Mouse (Mus musculus) adrenal gland, adult 8-10 months (tissue): ENCODE measurements around the gene D430041D05Rik. TPM values are rescaled to one million over a fixed set of nuclear protein-coding genes. Genes with fewer than 3 reads are reported as not detected.

Source experiments
- DNase-seq: peaks from one replicate; pipeline ENCODE4 v3.0.0; 2022
- total RNA-seq, 4 experiments: library from RNA; stranded (reverse); gene quantifications; 2 replicates each; pipeline ENCODE4 v1.2.4; 2022

The D430041D05Rik gene
- total RNA-seq, 4 experiments from 2014 or later = 14.7 to 38.0 (median 25.5) TPM

- no peak for DNase-seq
Measured at GRCm38 (mm10) chr2:104260920-104261740, 149.7 kb downstream of the D430041D05Rik start.

- no peak for DNase-seq
Measured at GRCm38 (mm10) chr2:104256585-104256984, 154.2 kb downstream of the D430041D05Rik start.

GRCm38 (mm10) chr2:104254944-104255343 lies 155.9 kb downstream of the D430041D05Rik start:
- DNase-seq = no peak

- no peak for DNase-seq
Measured at GRCm38 (mm10) chr2:104253341-104253740, 157.5 kb downstream of the D430041D05Rik start.

GRCm38 (mm10) chr2:104251647-104252046 lies 159.2 kb downstream of the D430041D05Rik start:
- DNase-seq = no peak

GRCm38 (mm10) chr2:104249856-104250255 lies 161.0 kb downstream of the D430041D05Rik start:
- DNase-seq = peak; percentile 35

GRCm38 (mm10) chr2:104246851-104247250 lies 164.0 kb downstream of the D430041D05Rik start:
- no peak for DNase-seq

GRCm38 (mm10) chr2:104242055-104242454 lies 168.8 kb downstream of the D430041D05Rik start:
- no peak for DNase-seq

- no peak for DNase-seq
Measured at GRCm38 (mm10) chr2:104237141-104237540, 173.7 kb downstream of the D430041D05Rik start.

GRCm38 (mm10) chr2:104230444-104230843 lies 180.4 kb downstream of the D430041D05Rik start:
- DNase-seq = no peak

- no peak for DNase-seq
Measured at GRCm38 (mm10) chr2:104226057-104226456, 184.8 kb downstream of the D430041D05Rik start.

GRCm38 (mm10) chr2:104219733-104220391 lies 191.0 kb downstream of the D430041D05Rik start:
- DNase-seq = no peak

- DNase-seq = no peak
Measured at GRCm38 (mm10) chr2:104218588-104219065, 192.2 kb downstream of the D430041D05Rik start.

- DNase-seq = no peak
Measured at GRCm38 (mm10) chr2:104218114-104218513, 192.7 kb downstream of the D430041D05Rik start.

- DNase-seq = no peak
Measured at GRCm38 (mm10) chr2:104209408-104209807, 201.4 kb downstream of the D430041D05Rik start.

- no peak for DNase-seq
Measured at GRCm38 (mm10) chr2:104208415-104208814, 202.4 kb downstream of the D430041D05Rik start.

- peak; percentile 50 for DNase-seq
Measured at GRCm38 (mm10) chr2:104207948-104208347, 202.9 kb downstream of the D430041D05Rik start.

GRCm38 (mm10) chr2:104205623-104206022 lies 205.2 kb downstream of the D430041D05Rik start:
- no peak for DNase-seq

- DNase-seq = no peak
Measured at GRCm38 (mm10) chr2:104200211-104200610, 210.6 kb downstream of the D430041D05Rik start.

GRCm38 (mm10) chr2:104198186-104198585 lies 212.6 kb downstream of the D430041D05Rik start:
- DNase-seq = no peak

GRCm38 (mm10) chr2:104197281-104197680 lies 213.5 kb downstream of the D430041D05Rik start:
- DNase-seq = no peak

- no peak for DNase-seq
Measured at GRCm38 (mm10) chr2:104192401-104193141, 218.2 kb downstream of the D430041D05Rik start.

GRCm38 (mm10) chr2:104191723-104192122 lies 219.1 kb downstream of the D430041D05Rik start:
- DNase-seq = no peak
